In genomic region chr2:38534241-38534940, GRCm38 (mm10) we compare ENCODE assay signal across 12 mouse cellular contexts. TPM values are rescaled to one million over a fixed set of nuclear protein-coding genes. Genes with fewer than 3 reads are reported as not detected.
DNase-seq lines count a peak whose midpoint lies in the region; ATAC-seq lines count a peak whose summit lies in the region.
"Had no signal": no experiment of that assay in that cellular context is flagged by ENCODE, and none has a peak within 500 bp of the region (broad histone marks: within the 10 kb centered on the region; RNA-seq: fewer than 3 reads in every experiment).

No protein-coding gene starts in this region.

- peaks cover 4% of the 10 kb centered on the region; the same call in 1 of the 2 replicates for H3K36me3 ChIP-seq in forebrain, embryonic 10.5 days (replicated peaks)
- no peaks in the 10 kb centered on the region for H3K36me3 ChIP-seq in forebrain, embryonic 15.5 days
- no peaks in the 10 kb centered on the region for H3K36me3 ChIP-seq in hindbrain, embryonic 10.5 days
- H3K36me3 ChIP-seq in hindbrain, embryonic 13.5 days = no peaks in the 10 kb centered on the region
- no peaks in the 10 kb centered on the region for H3K36me3 ChIP-seq in embryonic facial prominence, embryonic 10.5 days (replicated peaks)
- H3K36me3 ChIP-seq in liver, embryonic 16.5 days (ENCODE audit: control insufficient read depth, insufficient read depth) = no peaks in the 10 kb centered on the region
- H3K36me3 ChIP-seq: limb, embryonic 13.5 days had no signal

- peaks cover 91% of the 10 kb centered on the region for H3K4me1 ChIP-seq in forebrain, embryonic 10.5 days
- H3K4me1 ChIP-seq in forebrain, embryonic 15.5 days = peaks cover 51% of the 10 kb centered on the region
- peaks cover 84% of the 10 kb centered on the region for H3K4me1 ChIP-seq in hindbrain, embryonic 10.5 days (replicated peaks)
- peaks cover 80% of the 10 kb centered on the region for H3K4me1 ChIP-seq in hindbrain, embryonic 13.5 days (replicated peaks)
- peaks cover 75% of the 10 kb centered on the region for H3K4me1 ChIP-seq in embryonic facial prominence, embryonic 10.5 days
- peaks cover 84% of the 10 kb centered on the region for H3K4me1 ChIP-seq in liver, embryonic 16.5 days (ENCODE audit: control insufficient read depth, low read depth, low read length)

- ATAC-seq in forebrain, embryonic 15.5 days (replicated peaks) = no peak
- no peak for ATAC-seq in hindbrain, embryonic 13.5 days (ENCODE audit: low FRiP score)
- no peak for ATAC-seq in liver, embryonic 16.5 days (ENCODE audit: low read depth)

- no peaks in the 10 kb centered on the region for H3K9me3 ChIP-seq in forebrain, embryonic 10.5 days
- no peaks in the 10 kb centered on the region for H3K9me3 ChIP-seq in forebrain, embryonic 15.5 days
- H3K9me3 ChIP-seq in hindbrain, embryonic 10.5 days = no peaks in the 10 kb centered on the region
- no peaks in the 10 kb centered on the region for H3K9me3 ChIP-seq in hindbrain, embryonic 13.5 days
- no peaks in the 10 kb centered on the region for H3K9me3 ChIP-seq in embryonic facial prominence, embryonic 10.5 days
- H3K9me3 ChIP-seq in liver, embryonic 16.5 days (replicated peaks; ENCODE audit: control insufficient read depth, low read length) = no peaks in the 10 kb centered on the region
- H3K9me3 ChIP-seq: limb, embryonic 13.5 days had no signal

- H3K27ac ChIP-seq in forebrain, embryonic 10.5 days = peak overlapping the region; percentile 65
- no peak overlapping the region for H3K27ac ChIP-seq in forebrain, embryonic 15.5 days (replicated peaks)
- H3K27ac ChIP-seq in hindbrain, embryonic 10.5 days = peak overlapping the region; percentile 66
- no peak overlapping the region for H3K27ac ChIP-seq in hindbrain, embryonic 13.5 days
- H3K27ac ChIP-seq in embryonic facial prominence, embryonic 10.5 days (replicated peaks) = peak overlapping the region; percentile 27; the same call in 1 of the 2 replicates
- peak overlapping the region; percentile 87 for H3K27ac ChIP-seq in liver, embryonic 16.5 days (ENCODE audit: low read length)
- H3K27ac ChIP-seq: limb, embryonic 13.5 days had no signal

- H3K27me3 ChIP-seq in forebrain, embryonic 10.5 days (ENCODE audit: poor library complexity, severe bottlenecking) = no peaks in the 10 kb centered on the region
- H3K27me3 ChIP-seq in forebrain, embryonic 15.5 days = no peaks in the 10 kb centered on the region
- no peaks in the 10 kb centered on the region for H3K27me3 ChIP-seq in hindbrain, embryonic 10.5 days (ENCODE audit: insufficient read depth, poor library complexity, severe bottlenecking)
- no peaks in the 10 kb centered on the region for H3K27me3 ChIP-seq in hindbrain, embryonic 13.5 days
- no peaks in the 10 kb centered on the region for H3K27me3 ChIP-seq in embryonic facial prominence, embryonic 10.5 days (replicated peaks; ENCODE audit: low read depth, poor library complexity, severe bottlenecking)
- no peaks in the 10 kb centered on the region for H3K27me3 ChIP-seq in liver, embryonic 16.5 days (ENCODE audit: control insufficient read depth, insufficient read depth, low read depth, low read length)
- H3K27me3 ChIP-seq: limb, embryonic 13.5 days had no signal

- H3K4me3 ChIP-seq in forebrain, embryonic 10.5 days = no peak overlapping the region
- no peak overlapping the region for H3K4me3 ChIP-seq in forebrain, embryonic 15.5 days
- H3K4me3 ChIP-seq in hindbrain, embryonic 10.5 days = no peak overlapping the region
- H3K4me3 ChIP-seq in hindbrain, embryonic 13.5 days = no peak overlapping the region
- H3K4me3 ChIP-seq in embryonic facial prominence, embryonic 10.5 days = no peak overlapping the region
- no peak overlapping the region for H3K4me3 ChIP-seq in liver, embryonic 16.5 days (ENCODE audit: low read depth, low read length)
- H3K4me3 ChIP-seq: limb, embryonic 13.5 days had no signal

- H3K4me2 ChIP-seq in forebrain, embryonic 15.5 days (replicated peaks) = no peak overlapping the region
- no peak overlapping the region for H3K4me2 ChIP-seq in hindbrain, embryonic 13.5 days
- no peak overlapping the region for H3K4me2 ChIP-seq in liver, embryonic 16.5 days (ENCODE audit: low read depth, low read length)
- H3K4me2 ChIP-seq: limb, embryonic 13.5 days had no signal

- no peak for DNase-seq in forebrain, embryonic 10.5 days (ENCODE audit: extremely low spot score, low spot score)
- no peak for DNase-seq in hindbrain, embryonic 10.5 days (ENCODE audit: low spot score)
- DNase-seq in embryonic facial prominence, embryonic 10.5 days (ENCODE audit: low spot score) = no peak
- no peak for DNase-seq in retina, embryonic 14.5 days (ENCODE audit: low spot score)
- no peak for DNase-seq in embryo, embryonic 10.5 days (ENCODE audit: low spot score)
- DNase-seq: adrenal gland, adult 2 months; kidney, adult 11 months; right cerebral cortex, postnatal 4 days had no signal

- no peak overlapping the region for H3K9ac ChIP-seq in forebrain, embryonic 15.5 days (replicated peaks)
- H3K9ac ChIP-seq in hindbrain, embryonic 13.5 days = no peak overlapping the region
- peak overlapping the region; percentile 40 for H3K9ac ChIP-seq in liver, embryonic 16.5 days (ENCODE audit: low read depth, low read length)
- H3K9ac ChIP-seq: limb, embryonic 13.5 days had no signal

- WGBS in forebrain, embryonic 10.5 days = 86% methylated on average over 5 of the region's 5 CpGs
- WGBS in forebrain, embryonic 15.5 days = 80% methylated on average over 5 of the region's 5 CpGs
- WGBS in hindbrain, embryonic 10.5 days = 86% methylated on average over 5 of the region's 5 CpGs
- WGBS in hindbrain, embryonic 13.5 days = 85% methylated on average over 5 of the region's 5 CpGs
- WGBS in embryonic facial prominence, embryonic 10.5 days = 83% methylated on average over 5 of the region's 5 CpGs
- 72% methylated on average over 5 of the region's 5 CpGs for WGBS in liver, embryonic 16.5 days (ENCODE audit: insufficient replicate concordance)

RNA-seq across cellular contexts. Expression of gene Nek6, which starts 22.9 kb away (rescaled TPM):
- polyA plus RNA-seq in forebrain, embryonic 10.5 days (2016; fragmentation: Nextera tagmentation; extraction: Ambion mirVana) = 120 and 134 TPM in 2 replicates
- polyA plus RNA-seq in forebrain, embryonic 15.5 days (2015; fragmentation: Nextera tagmentation; extraction: Ambion mirVana) = 90.0 and 110 TPM in 2 replicates
- 68.8 and 77.5 TPM in 2 replicates for polyA plus RNA-seq in hindbrain, embryonic 10.5 days (2016; fragmentation: Nextera tagmentation; extraction: Ambion mirVana)
- 57.3 and 58.0 TPM in 2 replicates for polyA plus RNA-seq in hindbrain, embryonic 13.5 days (2015; fragmentation: Nextera tagmentation; extraction: Ambion mirVana)
- 85.4 and 85.8 TPM in 2 replicates for polyA plus RNA-seq in embryonic facial prominence, embryonic 10.5 days (2016; fragmentation: Nextera tagmentation; extraction: Ambion mirVana)
- 43.5 and 47.6 TPM in 2 replicates for polyA plus RNA-seq in liver, embryonic 16.5 days (2015; fragmentation: Nextera tagmentation; extraction: Ambion mirVana)

Comparison
In these comparisons a context has a peak if more than half of its experiments do, and no peak if none do; other contexts are left out.
1. H3K27ac ChIP-seq: peak in forebrain, embryonic 10.5 days (single experiment), hindbrain, embryonic 10.5 days (single experiment), embryonic facial prominence, embryonic 10.5 days (single experiment) and liver, embryonic 16.5 days (single experiment); none in forebrain, embryonic 15.5 days (single experiment) and hindbrain, embryonic 13.5 days (single experiment).